Mouse (Mus musculus): ENCODE data around the gene Daam1.

- TF ChIP-seq GATA1 (IDR thresholded peaks at IDR 0.05; ENCODE audit: borderline replicate concordance, low read length), result no peak
- TF ChIP-seq FLI1 (IDR thresholded peaks at IDR 0.05; ENCODE audit: low read length), result no peak
Observed at GRCm38 (mm10) chr12:71892996-71893605, 62.2 kb downstream of the Daam1 start.
